Mouse (Mus musculus) adrenal gland, postnatal 10 days (tissue): ENCODE data around the gene Gm17374. TPM values are rescaled to one million over a fixed set of nuclear protein-coding genes. Genes with fewer than 3 reads are reported as not detected.
"Not testable (repeated sequence)": the region's sequence is repeated elsewhere in the genome, so short reads cannot be mapped to it uniquely, and the experiment has no call there.

Experiments used
- DNase-seq: peaks from one replicate; pipeline ENCODE4 v3.0.0; 2021; ENCODE audit warnings: mixed read lengths
- long read RNA-seq, 2 experiments: library from polyadenylated mRNA; stranded (forward); transcript quantifications; one replicate each; pipeline ENCODE4 v2.0.0; 2021
- total RNA-seq, 2 experiments: library from RNA; stranded (reverse); gene quantifications; 2 replicates each; pipeline ENCODE4 v1.2.3; 2021

Gm17374 gene
- not detected for total RNA-seq
- long read RNA-seq, experiment 1, partial matches to known transcripts, result 0 of 1 reads
- long read RNA-seq, experiment 1, other reads (novel, unspliced or antisense), result 1 of 1 reads
- long read RNA-seq, experiment 2, result 0 reads

DNA sequence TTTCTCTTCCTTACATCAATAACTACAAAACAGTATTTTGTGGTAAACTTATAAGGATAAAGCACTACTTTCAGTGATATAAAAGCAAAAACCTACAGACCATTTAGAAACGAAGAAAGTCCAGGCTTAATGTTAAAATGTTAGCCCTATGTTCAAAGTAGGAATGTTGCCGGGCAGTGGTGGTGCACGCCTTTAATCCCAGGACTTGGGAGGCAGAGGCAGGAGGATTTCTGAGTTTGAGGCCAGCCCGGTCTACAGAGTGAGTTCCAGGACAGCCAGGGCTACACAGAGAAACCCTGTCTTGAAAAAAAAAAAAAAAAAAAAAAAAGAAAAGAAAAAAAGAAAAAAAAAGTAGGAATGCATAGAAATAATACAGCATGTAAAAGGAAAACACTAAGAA lies at the start of gene Gm17374:
TSS of gene Gm17374 (plus strand) at position 301 of the 400 bp plus-strand sequence.
- DNase-seq, result not testable (repeated sequence)

DNA sequence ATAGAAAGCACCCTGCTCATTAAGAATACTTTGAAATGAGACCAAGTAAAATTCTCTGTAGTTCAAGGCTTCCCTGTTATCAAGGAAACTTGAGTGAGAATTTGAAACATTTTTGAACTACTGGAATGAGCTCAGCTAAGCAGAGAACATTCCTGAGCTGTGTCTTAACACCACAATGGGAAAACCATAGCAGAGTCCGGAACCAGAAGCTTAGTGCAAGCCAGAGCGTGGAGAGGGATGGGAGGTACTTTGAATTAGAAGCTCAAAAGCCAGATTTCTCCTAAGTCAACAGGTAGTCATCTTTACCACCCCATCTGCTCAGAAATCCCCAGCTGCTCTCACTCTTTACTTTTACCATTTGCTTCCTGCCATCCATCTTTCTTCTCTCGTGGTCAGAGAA lies 46.9 kb upstream of the Gm17374 start:
- DNase-seq, result no peak

DNA sequence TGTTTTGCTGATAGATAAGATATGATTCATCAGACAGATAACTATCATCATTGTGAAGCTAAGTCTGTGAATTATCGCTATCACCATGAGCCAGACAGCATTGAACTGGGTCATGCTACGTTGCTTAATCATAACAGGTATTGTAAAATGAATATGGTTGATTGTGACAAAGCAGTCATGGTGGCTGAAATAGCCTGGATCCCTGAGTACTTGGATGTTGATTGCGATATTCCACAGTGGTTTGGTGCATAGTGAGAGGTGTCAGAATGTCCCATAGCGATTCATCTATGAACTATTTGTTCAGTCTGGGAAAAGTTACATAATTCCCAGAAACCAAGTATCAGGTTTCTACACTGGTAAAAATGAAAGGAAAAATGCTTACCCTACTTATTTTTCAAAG lies 44.2 kb upstream of the Gm17374 start:
- no peak for DNase-seq

DNA sequence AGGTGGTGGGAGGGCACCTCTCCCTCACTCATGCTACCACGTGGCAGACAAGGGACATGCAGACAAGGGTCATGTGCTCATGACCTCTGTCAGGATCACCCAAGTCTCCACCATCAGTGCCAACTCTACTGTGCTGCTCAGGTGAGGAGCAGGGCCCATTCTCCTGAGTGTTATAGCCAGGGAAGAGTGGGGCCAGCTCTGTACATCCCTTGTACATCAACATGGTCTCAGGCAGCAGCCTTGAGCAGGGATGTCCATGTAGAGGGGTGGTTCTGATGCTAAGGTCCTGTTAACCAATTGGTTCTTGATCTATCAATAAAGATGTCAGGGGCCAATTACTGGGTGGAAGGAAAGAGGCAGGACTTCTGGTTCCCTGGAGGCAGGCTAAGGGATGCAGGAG lies 42.9 kb upstream of the Gm17374 start:
- no peak for DNase-seq

DNA sequence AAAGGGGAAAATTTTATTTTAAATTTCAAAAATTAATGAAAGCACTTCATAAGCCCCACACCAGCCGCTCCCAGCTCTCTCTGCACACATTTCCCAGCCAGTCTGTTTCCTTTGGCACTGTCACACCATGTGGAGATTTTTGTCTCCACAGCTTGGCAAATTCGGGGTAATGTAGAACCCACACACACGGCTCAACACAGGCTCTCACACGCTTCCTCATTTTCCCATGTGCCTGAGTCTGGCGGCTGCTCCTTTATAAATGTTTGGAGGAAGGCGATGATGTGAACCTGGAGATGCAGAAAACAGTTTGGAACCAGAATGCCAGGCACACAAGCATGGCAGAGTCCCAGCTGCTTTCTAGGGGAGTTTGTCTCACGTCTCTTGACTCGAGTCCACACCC lies 38.0 kb upstream of the Gm17374 start:
- DNase-seq, result no peak

DNA sequence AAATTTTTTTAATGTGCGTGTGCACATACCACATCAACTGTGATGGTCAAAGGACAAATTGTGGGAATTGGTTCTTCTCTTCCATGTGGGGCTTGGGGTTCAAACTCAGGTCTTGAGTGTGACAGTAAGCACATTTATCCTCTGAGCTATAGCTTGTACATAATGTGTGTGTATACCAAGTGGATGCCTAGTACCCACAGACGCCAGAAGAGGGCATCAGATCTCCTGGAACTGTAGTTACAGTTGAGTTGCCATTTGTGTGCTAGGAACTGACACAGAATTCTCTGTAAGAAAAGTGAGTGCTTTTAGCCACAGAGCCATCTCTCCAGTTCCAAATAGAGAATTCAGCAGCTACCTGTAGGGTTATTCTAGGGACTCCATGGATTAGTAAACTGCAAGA lies 26.3 kb upstream of the Gm17374 start:
- DNase-seq, result no peak

DNA sequence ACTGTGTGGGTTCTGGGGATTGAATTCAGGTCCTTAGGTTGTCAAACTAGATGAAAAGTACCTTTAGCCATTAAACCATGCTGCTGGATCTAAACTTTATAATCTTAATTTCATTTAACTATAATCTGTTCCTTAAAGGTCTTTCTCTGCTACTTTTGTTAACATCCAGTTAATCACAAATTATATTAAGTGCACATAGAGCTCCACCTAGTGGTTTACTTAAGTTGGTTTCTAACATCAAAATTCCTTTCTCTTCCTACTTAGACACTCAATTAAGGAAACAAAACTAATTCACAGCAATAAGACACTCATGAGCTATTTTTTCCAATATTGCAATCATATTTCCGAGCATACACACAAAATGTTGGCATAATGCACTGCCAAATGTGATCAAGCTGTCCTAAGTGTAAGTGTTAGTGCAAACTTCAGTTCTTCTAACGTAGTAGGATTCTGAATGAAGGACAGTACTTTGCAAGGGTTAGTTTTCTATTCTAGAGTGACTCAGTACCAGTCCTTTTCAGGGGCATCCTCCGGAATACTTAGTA lies 7.4 kb downstream of the Gm17374 start:
- no peak for DNase-seq

DNA sequence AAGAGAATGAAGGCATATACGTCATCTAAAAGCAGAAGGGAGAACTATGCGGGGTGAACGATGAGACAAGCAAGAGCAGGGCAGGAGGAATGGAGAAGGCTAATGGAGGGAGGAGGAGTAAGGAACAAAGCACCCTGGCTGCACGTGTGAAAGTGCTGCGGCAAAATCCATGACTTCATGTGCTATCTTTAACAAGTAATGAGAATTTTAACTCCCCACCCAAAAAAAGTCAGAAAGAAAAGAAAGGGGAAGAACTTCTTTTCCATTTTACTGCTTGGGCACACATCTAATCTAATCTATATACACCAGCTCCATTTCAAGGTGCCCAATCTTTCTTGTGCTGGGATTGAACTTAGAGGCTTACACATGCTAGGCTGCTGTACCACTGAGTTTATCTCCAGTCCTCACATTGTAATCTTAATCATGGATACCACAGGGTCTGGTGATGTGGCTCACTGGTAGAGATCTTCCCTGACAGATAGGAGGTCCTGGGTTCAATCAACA lies 11.6 kb downstream of the Gm17374 start:
- DNase-seq, result no peak

DNA sequence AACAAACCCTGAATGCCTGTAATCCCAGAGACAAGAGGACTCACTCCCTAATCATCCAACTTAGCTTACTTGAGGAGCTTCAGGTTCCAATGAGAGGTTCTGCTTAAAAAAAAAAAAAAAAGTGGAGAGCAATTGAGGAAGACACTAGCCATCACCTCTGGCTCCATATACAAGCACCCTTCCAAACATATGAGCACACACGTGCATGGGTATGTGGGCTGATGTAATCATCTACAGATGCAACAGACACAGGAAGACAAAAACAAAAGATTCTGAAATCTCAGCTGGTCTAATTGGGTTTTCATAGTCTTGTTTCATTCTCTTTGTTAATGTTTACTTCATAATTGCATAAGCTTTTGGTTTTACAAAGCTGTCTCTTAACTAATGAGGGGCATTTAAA lies 17.2 kb downstream of the Gm17374 start:
- no peak for DNase-seq

DNA sequence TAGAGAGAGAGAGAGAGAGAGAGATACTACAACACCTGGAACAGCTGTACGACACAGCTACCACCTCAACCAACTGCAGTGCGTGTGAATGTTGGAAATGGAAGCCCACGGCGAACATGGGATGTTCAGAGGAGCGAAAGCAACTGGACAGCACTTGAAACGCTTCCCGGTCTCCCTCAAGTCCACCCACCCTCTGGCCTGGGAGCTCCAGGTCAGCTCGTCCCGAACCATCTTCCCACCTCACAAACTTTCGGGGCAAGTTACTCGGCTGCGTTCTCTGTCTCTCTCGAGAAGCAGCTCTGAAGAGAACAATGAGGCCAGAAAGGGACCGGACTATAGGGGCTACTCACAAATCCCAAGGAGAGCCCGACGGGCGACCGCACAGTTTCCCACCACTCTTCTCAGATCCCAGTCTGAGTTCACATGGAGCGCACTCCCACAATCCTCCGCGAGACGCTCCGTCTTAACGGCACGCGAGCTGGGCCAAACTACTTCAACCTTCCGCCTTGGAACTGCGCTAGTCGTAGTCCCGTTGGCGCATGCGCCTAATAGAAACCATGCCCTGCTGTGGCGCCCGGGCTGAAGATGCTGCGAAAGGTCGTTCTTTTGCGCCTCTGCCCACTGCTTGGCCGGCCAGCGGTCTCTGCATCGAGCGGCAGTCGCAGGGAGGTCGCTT lies 18.4 kb downstream of the Gm17374 start, which contains the start of the genes Esf1 and Ndufaf5:
TSS of gene Esf1 (minus strand) at position 438 of the 676 bp plus-strand sequence.
TSS of gene Ndufaf5 (plus strand) at position 523 of the 676 bp plus-strand sequence.
- DNase-seq, result peak; percentile 97

DNA sequence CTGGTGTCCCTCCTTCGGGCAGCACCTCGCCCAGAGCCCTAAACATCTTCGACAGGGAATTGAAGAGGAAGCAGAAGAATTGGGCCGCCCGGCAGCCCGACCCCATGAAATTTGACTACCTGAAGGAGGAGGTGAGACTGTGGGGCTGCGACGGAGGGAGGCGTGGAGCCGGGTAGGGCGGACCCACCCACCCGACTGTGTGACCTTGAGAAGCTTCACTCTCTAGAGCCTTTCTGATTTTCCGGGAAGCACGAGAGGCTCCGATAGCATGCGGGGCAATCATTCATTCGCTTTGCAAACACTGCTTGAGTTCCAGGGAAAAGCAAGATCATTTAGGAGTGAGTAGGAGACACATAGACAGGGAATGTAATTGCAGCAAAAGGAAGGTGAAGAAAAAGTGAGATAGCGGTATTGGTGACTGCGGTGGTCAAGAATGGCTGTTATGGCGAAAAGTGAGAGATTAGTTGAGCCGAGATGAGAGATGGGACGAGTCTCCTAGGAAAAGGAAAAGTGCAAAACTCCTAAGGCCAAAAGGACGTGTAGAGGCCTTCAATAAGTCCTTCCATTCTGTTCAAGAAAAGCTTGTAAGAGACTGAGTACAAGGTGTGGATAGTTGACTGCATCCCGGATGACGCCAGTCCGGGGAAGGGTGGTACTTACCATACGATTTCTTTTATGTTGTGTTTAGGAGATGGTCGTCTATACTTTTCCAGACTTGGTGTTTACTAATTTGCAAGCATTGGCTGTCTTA lies 19.1 kb downstream of the Gm17374 start:
- no peak for DNase-seq

DNA sequence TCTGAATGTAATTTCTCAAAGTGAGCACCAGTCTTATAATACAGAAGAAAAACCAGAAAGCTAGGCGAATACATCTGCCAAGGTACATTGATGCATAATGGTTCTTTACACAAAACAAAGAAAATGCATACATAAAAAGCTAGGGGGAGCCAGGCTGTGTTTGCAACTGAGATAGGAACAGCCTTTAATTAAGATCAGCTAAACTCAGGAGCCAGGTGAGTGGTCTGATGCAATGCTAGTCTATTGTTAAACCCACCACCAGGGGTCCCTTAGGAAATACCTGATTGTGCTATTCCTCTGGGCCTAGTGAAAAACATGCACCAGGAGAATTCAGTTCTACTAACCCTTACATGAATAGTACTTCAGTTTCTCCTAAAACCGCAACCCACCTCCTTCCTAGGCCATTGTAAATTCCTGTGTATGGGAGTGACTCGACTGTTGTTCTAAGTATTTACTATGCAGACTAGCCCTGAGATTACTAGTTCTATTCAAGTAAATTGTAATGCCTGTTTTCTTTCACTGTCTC lies 33.9 kb downstream of the Gm17374 start:
- DNase-seq, result not testable (repeated sequence)

DNA sequence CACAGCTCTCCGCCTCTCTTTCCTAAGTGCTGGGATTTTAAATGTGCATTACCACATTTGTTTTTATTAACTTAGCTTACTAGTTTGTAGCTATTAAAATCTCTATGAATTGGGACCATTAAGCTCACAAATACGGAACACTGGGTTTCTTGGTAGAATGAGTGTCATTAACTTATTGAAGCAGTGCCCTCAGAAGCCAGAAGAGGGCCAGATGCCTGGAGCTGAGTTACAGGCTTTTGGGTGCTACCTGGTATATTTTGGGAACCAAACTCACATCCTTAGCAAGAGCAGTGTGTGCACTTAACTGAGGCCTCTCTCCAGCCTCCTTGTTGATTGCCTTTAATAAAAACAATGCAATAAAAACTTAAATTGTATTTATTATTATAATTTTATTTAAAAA lies 48.9 kb downstream of the Gm17374 start:
- no peak for DNase-seq

DNA sequence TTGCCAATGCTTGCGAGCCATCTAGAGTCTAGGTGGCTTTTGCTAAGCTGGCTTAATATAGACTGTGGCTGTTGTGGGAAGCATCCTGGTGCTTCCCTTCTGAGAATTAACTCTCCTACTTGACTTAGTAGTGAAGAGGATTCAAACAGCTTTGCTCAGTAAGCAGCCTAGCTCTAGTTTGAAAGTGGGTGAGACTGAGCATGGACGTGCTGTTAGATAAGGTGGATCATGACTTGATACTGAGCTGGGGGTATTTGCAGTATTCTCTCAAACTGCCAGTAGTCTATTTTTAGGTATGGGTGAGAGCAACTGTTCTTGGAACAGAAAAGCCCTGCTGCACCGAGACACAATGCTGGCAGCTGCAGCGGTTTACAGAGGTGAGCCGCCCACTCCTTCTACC lies 50.7 kb downstream of the Gm17374 start:
- no peak for DNase-seq

Other genes with a start within 250 kb of the Gm17374 start
- gene Tasp1, start 85.2 kb upstream of the Gm17374 start, total RNA-seq, result 10 to 100 TPM in 1 of 2 experiments, 1 to 10 TPM in 1; 9.5 to 11.1 TPM
- gene Esf1, start 18.5 kb downstream of the Gm17374 start, total RNA-seq, result 10 to 100 TPM; 21.0 to 21.8 TPM
- 10 to 100 TPM; 20.4 to 28.6 TPM for gene Ndufaf5, start 18.6 kb downstream of the Gm17374 start, total RNA-seq
- gene Sel1l2, start 237.7 kb downstream of the Gm17374 start, total RNA-seq, result not detected
- gene Macrod2, start 243.3 kb downstream of the Gm17374 start, total RNA-seq, result 1 to 10 TPM; 7.9 to 9.5 TPM